Mouse (Mus musculus) lung, adult 2 months (tissue): Measurements from ENCODE around the gene Tmem185b.

Source experiments
- CTCF ChIP-seq: fragments of 200-500 bp; IDR thresholded peaks from 2 replicates; pipeline ENCODE4 v1.5.1; 2011; ENCODE audit warnings: mild to moderate bottlenecking, low read length, control low read depth; ENCODE audit not compliant: insufficient read depth
- POLR2A ChIP-seq: fragments of 200-500 bp; IDR thresholded peaks from 2 replicates; pipeline ENCODE4 v1.6.1; 2011; ENCODE audit warnings: low read depth, mild to moderate bottlenecking, control low read depth, low read length, borderline replicate concordance; ENCODE audit errors: extremely low read depth

- TF ChIP-seq CTCF (no peak), POLR2A (no peak)
These were observed 7.9 kb upstream of the Tmem185b start for GRCm38 (mm10) chr1:119518060-119518459.
